Mouse (Mus musculus) small intestine, adult 2 months (tissue): ENCODE measurements at regions not wholly inside any gene's neighbourhood (a gene's known extent, or its start where the extent isn't known, plus 50 kb on each side); places are given as distances from the start of the nearest gene placed in this dataset.

Source experiments
- CTCF ChIP-seq: fragments of 200-500 bp; IDR thresholded peaks from 2 replicates; pipeline ENCODE4 v1.5.1; 2012; ENCODE audit warnings: low read depth, mild to moderate bottlenecking, control low read depth, inconsistent platforms, low read length, moderate library complexity, mixed read lengths; ENCODE audit not compliant: insufficient replicate concordance, insufficient read length; ENCODE audit errors: extremely low read depth
- POLR2A ChIP-seq: fragments of 200-500 bp; IDR thresholded peaks from 2 replicates; pipeline ENCODE4 v1.6.1; 2012; ENCODE audit warnings: low read depth, mild to moderate bottlenecking, control low read depth, inconsistent platforms, low read length, moderate library complexity

GRCm38 (mm10) chr13:103460499-103460898 lies 126.2 kb upstream of the Mast4 start:
- TF ChIP-seq CTCF, result no peak
- TF ChIP-seq POLR2A, result no peak
